Mouse (Mus musculus) right cerebral cortex, postnatal 14 days (tissue): ENCODE data around the gene Olfr1158.
"Not testable (repeated sequence)": the region's sequence is repeated elsewhere in the genome, so short reads cannot be mapped to it uniquely, and the experiment has no call there.

ENCODE experiments used
- DNase-seq: peaks from one replicate; pipeline ENCODE4 v3.0.0; 2022

The Olfr1158 gene

DNA sequence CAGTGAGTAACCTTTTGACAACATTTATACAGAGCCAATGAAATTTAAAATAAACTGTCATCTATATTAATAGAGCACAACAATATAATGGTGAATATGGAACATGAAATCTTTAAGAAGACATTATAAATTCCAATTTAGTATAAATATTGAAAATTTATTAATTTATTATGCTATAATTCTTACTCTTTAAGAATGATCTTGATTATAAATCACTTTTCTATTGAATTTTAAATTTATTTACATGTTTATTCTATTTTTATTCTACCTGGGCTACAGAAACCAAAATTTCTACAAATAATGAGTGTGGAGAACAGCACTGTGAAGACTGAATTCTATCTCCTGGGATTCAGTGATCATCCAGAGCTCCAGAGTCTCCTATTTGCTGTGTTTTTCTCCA, at the start of gene Olfr1158:
Olfr1158 (plus strand) TSS at position 301 of the 400 bp plus-strand sequence.
- DNase-seq, result no peak

DNA sequence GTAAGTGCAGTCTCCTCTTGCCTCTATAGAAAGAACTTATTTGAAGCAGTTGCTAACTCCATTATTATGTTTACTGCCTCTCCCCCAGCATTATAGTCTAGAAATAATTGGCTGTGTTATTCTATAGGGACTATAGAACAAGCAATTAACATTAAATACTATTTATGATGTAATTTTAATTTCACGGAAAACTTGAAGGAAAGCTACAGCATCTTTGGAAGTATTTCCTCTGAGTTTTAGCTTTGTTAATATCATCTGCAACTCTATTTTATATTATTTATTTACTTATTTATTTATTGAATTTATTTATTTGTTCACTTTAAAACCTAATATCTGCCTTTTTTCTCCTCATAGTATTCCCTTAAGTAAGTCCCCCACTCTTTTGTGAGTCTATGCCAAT, 44.9 kb upstream of the Olfr1158 start, which contains the start of gene Olfr1155:
Olfr1155 (minus strand) TSS at position 101 of the 400 bp plus-strand sequence.
- DNase-seq, result no peak

GRCm38 (mm10) chr2:87953000-87953399, 36.9 kb upstream of the Olfr1158 start, which contains the start of gene Olfr1156:
TSS of gene Olfr1156 (minus strand) at chr2:87953100.
- no peak for DNase-seq

GRCm38 (mm10) chr2:87968199-87968598, 21.7 kb upstream of the Olfr1158 start, which contains the start of gene Olfr1157:
TSS of gene Olfr1157 (minus strand) at chr2:87968299.
- DNase-seq, result no peak

DNA sequence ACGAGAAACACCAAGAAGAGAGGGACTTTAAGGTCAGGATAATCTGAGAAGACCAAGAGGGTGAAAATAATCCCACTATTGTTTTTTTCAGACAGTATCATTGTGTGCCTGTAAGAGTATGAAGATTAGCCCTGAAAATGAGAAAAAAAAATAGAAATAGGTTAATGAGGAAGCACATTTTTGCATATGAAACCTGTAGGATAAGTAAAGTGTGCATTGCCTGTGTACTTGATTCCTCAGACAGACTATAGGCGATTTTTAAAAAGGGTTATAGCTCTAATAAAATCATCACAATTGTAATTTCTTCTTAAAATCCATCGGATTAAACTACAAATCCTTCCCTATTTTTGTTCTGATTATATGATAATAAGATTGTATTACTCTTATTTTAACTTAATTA, 15.3 kb upstream of the Olfr1158 start, which contains the start of gene Olfr74:
Olfr74 (minus strand) TSS at position 101 of the 400 bp plus-strand sequence.
- DNase-seq, result no peak

DNA sequence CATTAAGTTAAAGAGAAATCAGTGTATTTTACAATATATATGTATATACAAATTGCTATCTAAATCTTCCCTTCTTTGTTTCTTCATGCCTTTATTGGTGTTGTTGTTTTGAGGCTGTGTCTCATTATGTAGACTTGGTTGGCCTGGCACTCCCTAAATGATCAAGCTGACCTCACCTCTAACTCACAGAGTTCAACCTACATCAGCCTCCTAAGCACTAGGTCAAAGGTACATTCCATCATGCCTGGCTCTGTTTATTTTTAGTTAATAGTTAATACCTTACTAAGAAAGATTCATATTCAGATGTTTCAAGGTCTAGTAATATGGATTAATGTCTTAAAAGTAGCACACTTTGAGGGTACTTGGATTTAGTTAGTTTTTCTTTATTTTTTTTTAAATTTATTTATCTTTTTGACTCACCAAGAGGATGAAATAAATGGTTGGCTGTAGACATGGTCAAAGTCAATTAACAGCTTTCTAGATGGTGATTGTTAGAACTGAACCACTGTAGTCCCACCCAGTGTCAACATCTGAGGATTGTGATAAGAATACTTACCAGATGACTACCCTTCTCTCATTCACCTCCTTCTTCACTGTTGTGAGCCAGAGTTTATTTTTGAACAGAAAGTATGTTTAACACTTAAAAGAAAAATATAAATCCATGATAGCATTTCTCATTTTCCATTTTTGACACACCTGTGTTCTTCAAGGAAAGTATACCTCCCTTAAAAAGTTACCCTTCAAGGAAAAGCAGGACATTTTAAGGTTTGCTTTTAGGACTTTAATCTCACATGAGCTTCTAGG, 17.8 kb downstream of the Olfr1158 start, which contains the start of gene Olfr1160:
Olfr1160 (minus strand) TSS at position 754 of the 804 bp plus-strand sequence.
- no peak for DNase-seq

DNA sequence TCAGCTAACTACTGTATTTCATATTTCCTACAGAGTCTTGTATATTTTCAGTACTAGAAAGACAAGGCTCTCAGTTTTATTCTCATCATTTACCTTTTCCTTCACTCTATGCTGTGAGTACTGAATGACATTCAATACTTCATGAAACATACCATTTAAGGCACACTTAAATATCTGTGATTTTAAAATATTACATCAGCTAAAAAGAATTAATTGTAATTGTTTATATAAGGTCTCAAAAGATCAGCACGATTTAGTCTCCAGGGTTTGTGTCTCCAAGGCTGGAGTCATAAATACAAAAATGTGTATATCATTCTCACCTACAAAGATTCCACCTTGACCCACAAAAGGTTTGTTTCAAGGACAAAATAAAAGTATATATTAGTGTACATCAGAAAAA, 32.6 kb downstream of the Olfr1158 start, which contains the start of gene Olfr1161:
Olfr1161 (plus strand) TSS at position 301 of the 400 bp plus-strand sequence.
- DNase-seq, result not testable (repeated sequence)

DNA sequence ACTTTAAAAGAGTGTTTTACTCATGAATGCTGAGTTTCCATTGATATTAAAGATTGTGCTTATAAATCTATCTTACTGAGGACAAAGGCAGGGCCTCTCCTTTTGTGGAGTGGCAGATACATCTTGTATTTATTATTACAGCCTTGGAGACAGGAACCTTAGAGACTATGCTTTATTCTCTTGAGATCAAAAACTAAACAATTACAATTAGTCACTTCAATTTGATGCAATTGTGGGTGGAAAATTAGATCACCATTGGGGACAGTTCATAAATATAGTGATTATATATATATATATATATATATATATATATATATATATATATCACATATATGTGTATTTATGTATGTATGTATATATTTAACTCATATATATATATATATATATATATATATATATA, 47.7 kb downstream of the Olfr1158 start, which contains the start of gene Olfr73:
Olfr73 (minus strand) TSS at position 101 of the 400 bp plus-strand sequence.
- no peak for DNase-seq
